Mouse (Mus musculus): ENCODE results near the gene Tmem38b. TPM values are rescaled to one million over a fixed set of nuclear protein-coding genes. Genes with fewer than 3 reads are reported as not detected.
A peak's percentile ranks its signal among the peaks of the same experiment; 100 is the strongest.
"Not testable (repeated sequence)": the region's sequence is repeated elsewhere in the genome, so short reads cannot be mapped to it uniquely, and the experiment has no call there.

Tmem38b gene
- total RNA-seq (2021) = 10 to 100 TPM; 17.7 to 33.5 TPM
- long read RNA-seq, experiment 1, transcript Tmem38b-201 (6 exons, 2,862 nt) = major isoform, 36 of 41 reads
- long read RNA-seq, experiment 1, partial matches to known transcripts = 2 of 41 reads
- long read RNA-seq, experiment 1, other reads (novel, unspliced or antisense) = 3 of 41 reads
- long read RNA-seq, experiment 2, transcript Tmem38b-201 (6 exons, 2,862 nt) = major isoform, 10 of 11 reads
- long read RNA-seq, experiment 2, partial matches to known transcripts = 0 of 11 reads
- long read RNA-seq, experiment 2, other reads (novel, unspliced or antisense) = 1 of 11 reads

- peak; percentile 84 to 92 for DNase-seq
Observed at GRCm38 (mm10) chr4:53825821-53826605, at the start of gene Tmem38b. Gene Tmem38b (plus strand): TSS chr4:53826045.

- no peak for DNase-seq
Observed at GRCm38 (mm10) chr4:53781396-53781795, 44.4 kb upstream of the Tmem38b start.

- no peak for DNase-seq
Observed at GRCm38 (mm10) chr4:53782216-53783070, 43.4 kb upstream of the Tmem38b start.

GRCm38 (mm10) chr4:53785746-53786398 lies 40.0 kb upstream of the Tmem38b start:
- DNase-seq = no peak

GRCm38 (mm10) chr4:53786851-53787250 lies 39.0 kb upstream of the Tmem38b start:
- DNase-seq = no peak

GRCm38 (mm10) chr4:53789346-53789745 lies 36.5 kb upstream of the Tmem38b start:
- no peak for DNase-seq

- DNase-seq = no peak
Observed at GRCm38 (mm10) chr4:53794257-53794966, 31.4 kb upstream of the Tmem38b start.

- no peak for DNase-seq
Observed at GRCm38 (mm10) chr4:53795086-53795485, 30.8 kb upstream of the Tmem38b start.

- DNase-seq = no peak
Observed at GRCm38 (mm10) chr4:53795706-53796105, 30.1 kb upstream of the Tmem38b start.

GRCm38 (mm10) chr4:53796865-53797772 lies 28.7 kb upstream of the Tmem38b start:
- no peak for DNase-seq

GRCm38 (mm10) chr4:53798896-53799676 lies 26.8 kb upstream of the Tmem38b start:
- DNase-seq = no peak

- DNase-seq = no peak
Observed at GRCm38 (mm10) chr4:53799753-53800152, 26.1 kb upstream of the Tmem38b start.

GRCm38 (mm10) chr4:53803674-53804073 lies 22.2 kb upstream of the Tmem38b start:
- DNase-seq = not testable (repeated sequence)

- DNase-seq = not testable (repeated sequence)
Observed at GRCm38 (mm10) chr4:53806428-53806827, 19.4 kb upstream of the Tmem38b start.

- DNase-seq = no peak
Observed at GRCm38 (mm10) chr4:53818320-53818719, 7.5 kb upstream of the Tmem38b start.

- peak; percentile 68 to 71 for DNase-seq
Observed at GRCm38 (mm10) chr4:53823697-53824096, 2.1 kb upstream of the Tmem38b start.

GRCm38 (mm10) chr4:53824831-53825230 lies 1.0 kb upstream of the Tmem38b start:
- no peak for DNase-seq

GRCm38 (mm10) chr4:53826641-53827248 lies 900 bp downstream of the Tmem38b start:
- DNase-seq = no peak

GRCm38 (mm10) chr4:53827869-53828268 lies 2.0 kb downstream of the Tmem38b start:
- DNase-seq = no peak
